Mouse (Mus musculus) forebrain, embryonic 15.5 days (tissue): ENCODE results near the gene Magi1. TPM values are rescaled to one million over a fixed set of nuclear protein-coding genes. Genes with fewer than 3 reads are reported as not detected.

Experiments
- ATAC-seq: fragments of 200-750 bp; cut with Nextera tagmentation; replicated peaks from 2 replicates; pipeline ENCODE4 v1.8.0; 2017; ENCODE audit warnings: mild to moderate bottlenecking, moderate TSS enrichment, moderate library complexity
- H3K27ac ChIP-seq: fragments of 300-500 bp; sonication (generic); replicated peaks from 2 replicates; pipeline ENCODE4 v1.5.1; 2015; ENCODE audit warnings: mild to moderate bottlenecking, inconsistent platforms
- H3K27me3 ChIP-seq: fragments of 300-500 bp; sonication (generic); 2 replicates; pipeline ENCODE4 v1.6.1; 2015; ENCODE audit warnings: inconsistent platforms
- H3K36me3 ChIP-seq: fragments of 300-500 bp; sonication (generic); 2 replicates; pipeline ENCODE4 v1.6.1; 2015; ENCODE audit warnings: mild to moderate bottlenecking, inconsistent platforms
- H3K4me1 ChIP-seq: fragments of 300-500 bp; sonication (generic); 2 replicates; pipeline ENCODE4 v1.6.1; 2015; ENCODE audit warnings: inconsistent platforms
- H3K4me2 ChIP-seq: fragments of 300-500 bp; sonication (generic); replicated peaks from 2 replicates; pipeline ENCODE4 v1.6.1; 2015; ENCODE audit warnings: mild to moderate bottlenecking, inconsistent platforms
- H3K4me3 ChIP-seq: fragments of 300-500 bp; sonication (generic); 2 replicates; pipeline ENCODE4 v1.5.1; 2015; ENCODE audit warnings: mild to moderate bottlenecking, inconsistent platforms
- H3K9ac ChIP-seq: fragments of 300-500 bp; sonication (generic); replicated peaks from 2 replicates; pipeline ENCODE4 v1.6.1; 2015; ENCODE audit warnings: mild to moderate bottlenecking, inconsistent platforms
- H3K9me3 ChIP-seq: fragments of 300-500 bp; sonication (generic); 2 replicates; pipeline ENCODE4 v1.6.1; 2016; ENCODE audit warnings: inconsistent platforms
- WGBS: fragments of 180-500 bp; shearing (Covaris S2); methylation state at CpG from one replicate; pipeline ENCODE4 v1.1.7; 2015; ENCODE audit warnings: mixed read lengths; 5-methylcytosine and 5-hydroxymethylcytosine counted together
- polyA plus RNA-seq: library from polyadenylated mRNA; unstranded; fragments of >200 nt; fragmentation: Nextera tagmentation; extraction: Ambion mirVana; gene quantifications from 2 replicates; pipeline ENCODE4 v1.2.1, GENCODE M21; 2015

Gene Magi1
- polyA plus RNA-seq, 1 experiment from 2014 or later = 36.7 TPM

DNA sequence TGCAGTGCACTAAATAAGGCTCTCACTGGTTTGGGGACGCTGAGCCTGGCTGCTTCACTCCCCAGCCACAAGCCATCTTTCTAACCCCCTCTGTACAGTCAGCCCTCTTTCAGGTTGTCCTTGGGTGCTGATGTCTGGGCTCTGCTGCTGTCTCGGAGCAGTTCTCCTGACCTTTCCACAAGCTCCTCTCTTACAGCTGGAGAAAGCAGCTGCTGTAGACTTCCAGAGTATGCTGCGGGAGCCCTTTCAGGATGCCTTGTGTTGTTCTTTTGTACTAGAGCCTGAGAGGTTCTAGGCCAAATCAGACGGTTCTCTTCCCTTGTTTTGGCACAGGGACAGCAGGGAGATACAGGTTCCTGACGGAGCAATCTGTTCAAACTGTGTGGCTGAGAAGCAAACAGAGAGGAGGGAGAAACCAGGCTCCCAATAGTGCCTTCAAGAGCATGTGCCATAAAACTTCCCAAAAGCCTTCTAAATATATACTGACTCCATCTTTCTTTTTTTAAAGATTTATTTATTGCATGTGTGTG lies 478.2 kb downstream of the Magi1 start:
- no peak overlapping the region for H3K9ac ChIP-seq
- ATAC-seq = no peak
- 61% methylated on average over 5 of the region's 5 CpGs for WGBS
- no peak overlapping the region for H3K4me3 ChIP-seq
- no peak overlapping the region for H3K4me2 ChIP-seq
- H3K9me3 ChIP-seq = no peaks in the 10 kb centered on the region
- peaks cover 26% of the 10 kb centered on the region for H3K4me1 ChIP-seq
- peaks cover 4% of the 10 kb centered on the region; the same call in 1 of the 2 replicates for H3K36me3 ChIP-seq
- no peak overlapping the region for H3K27ac ChIP-seq
- H3K27me3 ChIP-seq = no peaks in the 10 kb centered on the region

DNA sequence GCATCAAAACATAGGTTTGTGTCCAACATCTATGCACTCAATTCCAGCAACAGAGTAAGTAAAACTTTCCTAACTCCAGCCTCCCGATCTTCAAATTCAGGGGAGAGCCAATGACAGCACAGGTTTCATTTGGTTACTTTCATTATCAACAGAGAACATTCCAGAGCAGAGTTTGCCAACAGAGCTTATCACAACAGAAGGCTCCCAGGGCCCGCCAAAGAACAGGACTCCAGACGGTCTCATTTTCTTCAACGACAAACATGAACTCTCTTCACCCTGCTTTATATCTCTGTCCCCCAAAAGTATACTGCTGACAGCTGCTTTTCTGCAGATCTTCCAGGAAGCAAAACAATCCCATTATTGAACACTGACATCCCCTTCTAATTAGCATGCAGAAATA lies 481.3 kb downstream of the Magi1 start:
- H3K9ac ChIP-seq = no peak overlapping the region
- ATAC-seq = no peak
- no peaks in the 10 kb centered on the region for H3K9me3 ChIP-seq
- no peaks in the 10 kb centered on the region for H3K36me3 ChIP-seq
- 40% methylated on average over 4 of the region's 4 CpGs for WGBS
- H3K4me3 ChIP-seq = no peak overlapping the region
- peaks cover 32% of the 10 kb centered on the region for H3K4me1 ChIP-seq
- H3K27me3 ChIP-seq = no peaks in the 10 kb centered on the region
- no peak overlapping the region for H3K4me2 ChIP-seq
- H3K27ac ChIP-seq = no peak overlapping the region

GRCm38 (mm10) chr6:93800465-93800864 lies 483.3 kb downstream of the Magi1 start:
- 50% methylated on average over 4 of the region's 4 CpGs for WGBS
- no peaks in the 10 kb centered on the region for H3K9me3 ChIP-seq
- ATAC-seq = no peak
- no peak overlapping the region for H3K27ac ChIP-seq
- H3K27me3 ChIP-seq = no peaks in the 10 kb centered on the region
- peaks cover 32% of the 10 kb centered on the region for H3K4me1 ChIP-seq
- no peak overlapping the region for H3K4me3 ChIP-seq
- no peak overlapping the region for H3K4me2 ChIP-seq
- no peak overlapping the region for H3K9ac ChIP-seq
- H3K36me3 ChIP-seq = no peaks in the 10 kb centered on the region

- Histone ChIP-seq H3K27ac (peak overlapping the region; percentile 79), H3K27me3 (no peaks in the 10 kb centered on the region), H3K36me3 (no peaks in the 10 kb centered on the region), H3K9me3 (no peaks in the 10 kb centered on the region), H3K4me2 (peak overlapping the region; percentile 10), H3K9ac (no peak overlapping the region; the same call in 1 of the 2 replicates), H3K4me3 (peak overlapping the region; percentile 19; the same call in 1 of the 2 replicates), H3K4me1 (peaks cover 20% of the 10 kb centered on the region)
- WGBS = 14% methylated on average over 10 of the region's 10 CpGs
- peak; percentile 87 for ATAC-seq
Observed at GRCm38 (mm10) chr6:93792309-93793215, 491.2 kb downstream of the Magi1 start.

DNA sequence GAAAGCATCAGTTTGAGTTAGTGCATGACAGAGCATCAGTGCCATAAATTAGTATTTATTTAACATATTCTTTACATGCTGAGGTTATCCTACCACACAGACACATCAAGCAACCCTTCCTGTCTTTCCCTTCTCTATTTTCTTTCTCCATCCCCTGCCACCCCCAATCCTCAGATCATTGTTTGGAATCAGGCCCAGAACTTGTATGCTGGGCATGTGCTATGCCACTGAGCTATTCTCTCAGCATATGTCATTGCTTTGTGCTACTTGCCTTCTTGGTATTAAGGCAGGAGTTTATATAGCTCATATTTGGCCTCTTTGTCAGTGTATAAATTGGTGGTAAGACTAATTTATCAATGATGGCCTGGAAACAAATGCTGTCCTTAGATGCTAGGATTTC lies 494.0 kb downstream of the Magi1 start:
- Histone ChIP-seq H3K36me3 (no peaks in the 10 kb centered on the region), H3K4me1 (peaks cover 20% of the 10 kb centered on the region), H3K9me3 (no peaks in the 10 kb centered on the region), H3K4me3 (no peak overlapping the region), H3K4me2 (no peak overlapping the region), H3K9ac (no peak overlapping the region), H3K27me3 (no peaks in the 10 kb centered on the region), H3K27ac (no peak overlapping the region)
- no peak for ATAC-seq

GRCm38 (mm10) chr6:93787042-93787441 lies 496.7 kb downstream of the Magi1 start:
- WGBS = 90% methylated on average over 3 of the region's 3 CpGs

DNA sequence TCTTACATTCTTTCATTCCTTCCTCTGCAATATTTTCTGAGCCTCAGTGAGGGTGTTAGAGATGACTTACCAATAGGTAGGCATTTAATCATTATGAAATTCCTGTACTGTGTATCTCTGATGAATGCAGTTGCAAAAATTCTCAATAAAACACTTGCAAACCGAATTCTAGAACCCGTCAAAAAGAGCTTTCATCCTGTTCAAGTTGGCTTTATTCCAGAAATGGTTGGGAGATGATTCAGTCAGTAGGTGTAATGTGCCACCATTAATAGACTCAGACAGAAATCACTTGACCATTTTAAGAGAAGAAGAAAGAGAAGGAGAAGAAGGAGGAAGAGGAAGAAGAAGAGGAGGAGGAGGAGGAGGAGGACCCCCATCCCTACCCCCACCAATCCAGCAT lies 497.5 kb downstream of the Magi1 start:
- Histone ChIP-seq H3K27me3 (no peaks in the 10 kb centered on the region), H3K36me3 (no peaks in the 10 kb centered on the region), H3K27ac (no peak overlapping the region), H3K9ac (no peak overlapping the region), H3K4me1 (peaks cover 7% of the 10 kb centered on the region), H3K9me3 (no peaks in the 10 kb centered on the region), H3K4me2 (no peak overlapping the region), H3K4me3 (no peak overlapping the region)
- WGBS = 62% methylated on average over 2 of the region's 2 CpGs
- no peak for ATAC-seq

More at GRCm38 (mm10) chr6:93787042-93787441, 496.7 kb downstream of the Magi1 start:
- H3K36me3 ChIP-seq = no peaks in the 10 kb centered on the region
- ATAC-seq = no peak
- peaks cover 8% of the 10 kb centered on the region for H3K4me1 ChIP-seq
- H3K27ac ChIP-seq = no peak overlapping the region
- H3K27me3 ChIP-seq = no peaks in the 10 kb centered on the region
- H3K4me2 ChIP-seq = no peak overlapping the region
- no peaks in the 10 kb centered on the region for H3K9me3 ChIP-seq
- H3K4me3 ChIP-seq = no peak overlapping the region
- H3K9ac ChIP-seq = no peak overlapping the region

DNA sequence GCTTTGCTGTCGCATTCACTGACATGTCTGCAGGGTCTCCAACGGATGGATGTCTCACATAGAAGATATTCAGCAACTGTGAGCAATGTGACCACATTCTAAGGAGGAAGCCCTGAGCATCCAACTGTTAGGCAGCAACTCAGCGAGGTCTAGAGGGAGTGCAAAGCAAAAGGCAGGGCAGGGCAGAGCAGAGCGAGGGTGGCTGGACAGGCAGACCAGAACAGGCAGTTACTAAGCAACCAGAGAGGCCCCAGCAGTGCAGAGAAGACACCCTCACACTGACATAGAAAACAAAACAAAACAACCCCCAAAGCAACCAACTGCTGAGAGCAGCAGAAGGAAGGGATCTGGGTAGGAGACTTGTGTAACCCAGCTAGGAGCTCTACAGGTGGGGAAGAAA lies 512.6 kb downstream of the Magi1 start:
- peak overlapping the region; percentile 55 for H3K27ac ChIP-seq
- 0 out of 2 replicates have a peak overlapping the region, but pooled peaks have one; percentile 3 for H3K4me2 ChIP-seq
- 0 out of 2 replicates have a peak, but pooled peaks have one; percentile 73 for ATAC-seq
- no peak overlapping the region for H3K4me3 ChIP-seq
- H3K36me3 ChIP-seq = peaks cover 7% of the 10 kb centered on the region
- H3K27me3 ChIP-seq = no peaks in the 10 kb centered on the region
- H3K9ac ChIP-seq = no peak overlapping the region
- WGBS = 14% methylated on average over 4 of the region's 4 CpGs
- H3K4me1 ChIP-seq = peaks cover 28% of the 10 kb centered on the region
- H3K9me3 ChIP-seq = 0 out of 2 replicates have a peak, but pooled peaks cover 5% of the 10 kb centered on the region

DNA sequence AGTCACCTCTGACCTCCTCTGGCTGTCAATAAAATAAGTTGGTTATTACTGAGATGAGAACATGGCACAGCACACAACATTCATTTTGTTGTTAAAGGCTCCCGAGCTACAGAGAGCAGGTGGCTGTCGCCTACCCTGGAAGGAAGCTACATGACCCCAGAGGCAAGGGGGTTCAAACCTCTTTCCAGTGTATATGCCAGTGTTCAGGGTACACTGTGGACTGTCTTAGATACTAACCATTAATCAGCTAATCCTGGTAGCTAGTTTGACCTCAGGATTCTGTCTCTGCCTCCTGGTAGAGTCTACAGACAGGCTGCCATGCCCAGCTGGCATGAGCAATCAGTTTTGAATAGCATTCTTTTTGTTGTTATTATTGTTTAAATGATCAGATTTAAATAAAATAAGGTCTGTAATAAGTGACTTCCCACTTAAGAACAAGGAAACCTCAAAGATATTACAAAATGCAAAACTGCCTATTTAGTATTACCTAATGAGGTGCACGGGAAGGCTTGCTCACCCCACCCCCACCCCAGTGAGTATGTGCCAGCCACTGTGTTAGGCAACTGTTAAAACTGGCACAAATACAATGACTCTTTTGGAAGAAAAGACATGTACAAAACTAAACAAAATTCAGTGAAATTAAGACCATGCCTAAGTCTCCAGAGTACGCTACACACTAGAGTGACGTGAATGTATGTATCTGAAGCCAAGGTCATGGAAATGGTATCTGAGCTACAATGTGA lies 513.3 kb downstream of the Magi1 start:
- 0 out of 2 replicates have a peak overlapping the region, but pooled peaks have one; percentile 3 for H3K4me2 ChIP-seq
- WGBS = 32% methylated on average over 5 of the region's 5 CpGs
- H3K27ac ChIP-seq = peak overlapping the region; percentile 55

DNA sequence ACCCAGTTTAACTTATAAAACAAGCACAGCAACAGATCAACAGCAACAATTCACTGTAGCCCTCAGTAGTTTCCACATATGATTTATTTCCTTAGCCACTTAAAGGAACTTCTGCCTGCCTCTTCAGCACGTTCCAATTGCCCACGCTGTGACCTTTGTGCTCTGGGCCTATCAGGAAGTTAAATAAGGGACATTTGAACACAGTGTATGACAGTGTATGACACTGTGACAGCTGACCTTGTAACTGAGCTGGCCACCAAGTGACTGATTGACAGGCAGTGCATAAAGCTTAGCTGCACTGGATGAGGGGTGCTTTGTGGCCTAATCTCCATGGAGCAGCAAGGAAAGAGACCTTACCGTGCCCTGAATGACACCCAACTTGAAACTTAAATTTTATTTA lies 525.6 kb downstream of the Magi1 start:
- H3K9ac ChIP-seq = no peak overlapping the region
- H3K27me3 ChIP-seq = no peaks in the 10 kb centered on the region
- peaks cover 5% of the 10 kb centered on the region for H3K4me1 ChIP-seq
- no peak overlapping the region for H3K4me3 ChIP-seq
- WGBS = 65% methylated on average over 3 of the region's 3 CpGs
- ATAC-seq = no peak
- H3K27ac ChIP-seq = peak overlapping the region; percentile 35; the same call in 1 of the 2 replicates
- H3K9me3 ChIP-seq = no peaks in the 10 kb centered on the region
- H3K36me3 ChIP-seq = peaks cover 20% of the 10 kb centered on the region
- H3K4me2 ChIP-seq = no peak overlapping the region

More for the DNA sequence above, 513.3 kb downstream of the Magi1 start:
- Histone ChIP-seq H3K27me3 (no peaks in the 10 kb centered on the region), H3K9me3 (0 out of 2 replicates have a peak, but pooled peaks cover 5% of the 10 kb centered on the region), H3K4me1 (peaks cover 28% of the 10 kb centered on the region), H3K36me3 (peaks cover 7% of the 10 kb centered on the region), H3K9ac (no peak overlapping the region), H3K4me3 (no peak overlapping the region)
- peak; percentile 73 for ATAC-seq

GRCm38 (mm10) chr6:93757353-93758087 lies 526.2 kb downstream of the Magi1 start:
- H3K9me3 ChIP-seq = no peaks in the 10 kb centered on the region
- no peak overlapping the region for H3K4me2 ChIP-seq
- no peak overlapping the region for H3K4me3 ChIP-seq
- H3K36me3 ChIP-seq = peaks cover 20% of the 10 kb centered on the region
- WGBS = 34% methylated on average over 11 of the region's 11 CpGs
- H3K9ac ChIP-seq = no peak overlapping the region; the same call in 1 of the 2 replicates
- peak overlapping the region; percentile 35 for H3K27ac ChIP-seq
- peaks cover 5% of the 10 kb centered on the region for H3K4me1 ChIP-seq
- ATAC-seq = peak; percentile 97
- H3K27me3 ChIP-seq = no peaks in the 10 kb centered on the region
